Mouse (Mus musculus): ENCODE measurements around the gene Smim24. TPM values are rescaled to one million over a fixed set of nuclear protein-coding genes. Genes with fewer than 3 reads are reported as not detected.

Smim24 gene
- polyA plus RNA-seq, 1 experiment from 2014 or later = 0.84 TPM

DNA sequence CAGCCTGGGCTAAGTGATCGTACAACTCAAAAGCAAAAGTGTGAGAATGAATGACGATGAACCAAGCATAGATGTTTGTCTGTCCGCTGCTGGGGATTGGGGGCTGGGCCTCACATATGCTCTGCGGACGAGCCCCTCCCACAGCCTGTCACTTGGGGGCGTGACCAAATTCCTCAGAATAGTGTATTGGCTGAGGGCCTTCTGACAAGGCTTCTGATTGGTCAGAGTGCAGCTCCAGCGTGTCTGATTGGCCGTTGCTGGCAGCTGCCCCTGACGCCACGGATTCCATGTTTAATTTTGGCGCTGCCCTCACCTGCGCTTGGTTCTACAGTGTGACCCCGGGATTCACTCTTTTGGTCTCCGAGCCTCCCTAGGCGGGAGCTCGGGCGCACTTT is 40.0 kb downstream of the Smim24 start:
- Histone ChIP-seq H3K9ac (no peak overlapping the region), H3K4me1 (replicated peaks; ENCODE audit: control insufficient read depth, insufficient read depth, low read length) (peaks cover 27% of the 10 kb centered on the region)
- 2% methylated on average over 17 of the region's 17 CpGs for WGBS

DNA sequence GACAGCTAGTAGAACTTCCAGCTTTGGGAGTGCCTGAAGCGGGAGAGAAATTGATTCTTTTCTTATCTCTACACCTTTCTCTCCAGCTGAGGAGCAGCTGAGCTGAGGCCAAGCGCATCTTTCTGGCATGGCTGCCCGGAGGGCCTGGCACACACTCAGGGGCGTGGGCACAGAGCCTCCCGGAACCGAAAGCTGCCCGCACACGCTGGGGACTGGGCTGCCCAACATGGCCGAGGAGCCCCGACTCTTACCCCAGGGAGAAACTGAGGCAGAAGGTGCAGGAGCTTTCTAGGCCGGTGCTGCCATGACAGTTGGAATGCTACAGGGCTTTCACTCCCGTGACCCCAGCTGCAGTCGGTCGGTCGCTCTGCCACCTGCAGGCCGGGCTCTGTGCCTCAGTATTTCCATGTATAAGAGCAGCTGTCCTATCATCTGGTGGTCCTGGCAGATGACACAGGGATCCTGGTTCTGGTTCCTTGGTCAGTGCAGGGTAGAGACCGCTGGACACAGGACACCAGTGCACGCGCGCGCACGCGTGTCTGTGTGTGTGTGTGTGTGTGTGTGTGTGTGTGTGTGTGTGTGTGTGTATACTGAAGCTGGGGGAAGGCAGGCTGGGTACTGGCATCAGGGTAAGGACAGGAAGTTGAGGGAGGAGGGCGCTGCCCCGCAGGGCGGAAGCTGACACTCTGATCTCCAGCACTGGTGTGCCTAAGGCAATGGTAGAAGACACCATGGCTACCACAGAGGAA is 40.9 kb downstream of the Smim24 start:
- H3K36me3 ChIP-seq (replicated peaks; ENCODE audit: control insufficient read depth, insufficient read depth) = no peaks in the 10 kb centered on the region
- DNase-seq (ENCODE audit: low spot score) (no peak), ATAC-seq (ENCODE audit: low FRiP score) (no peak)
- H3K9ac ChIP-seq = no peak overlapping the region
- H3K9me3 ChIP-seq (ENCODE audit: control insufficient read depth, low read length) = no peaks in the 10 kb centered on the region
- H3K4me2 ChIP-seq (replicated peaks) = peak overlapping the region; percentile 44
- 74% methylated on average over 26 of the region's 26 CpGs for WGBS
- no peak overlapping the region for H3K27ac ChIP-seq
- H3K4me3 ChIP-seq (replicated peaks; ENCODE audit: low read length) = no peak overlapping the region
- peaks cover 27% of the 10 kb centered on the region for H3K4me1 ChIP-seq (replicated peaks; ENCODE audit: control insufficient read depth, insufficient read depth, low read length)
- 0 out of 2 replicates have a peak, but pooled peaks cover 3% of the 10 kb centered on the region for H3K27me3 ChIP-seq (ENCODE audit: control insufficient read depth, insufficient read depth, low read length)

More for the DNA sequence above, 40.0 kb downstream of the Smim24 start:
- peak overlapping the region; percentile 15 for H3K4me3 ChIP-seq (replicated peaks; ENCODE audit: low read length)
- no peaks in the 10 kb centered on the region for H3K9me3 ChIP-seq (ENCODE audit: control insufficient read depth, low read length)
- H3K4me2 ChIP-seq (replicated peaks) = peak overlapping the region; percentile 44
- no peak overlapping the region for H3K27ac ChIP-seq
- peak; percentile 95 for DNase-seq (ENCODE audit: low spot score)
- peak; percentile 89 for ATAC-seq (ENCODE audit: low FRiP score)
- H3K36me3 ChIP-seq (replicated peaks; ENCODE audit: control insufficient read depth, insufficient read depth) = no peaks in the 10 kb centered on the region
- H3K27me3 ChIP-seq (ENCODE audit: control insufficient read depth, insufficient read depth, low read length) = peaks cover 11% of the 10 kb centered on the region

DNA sequence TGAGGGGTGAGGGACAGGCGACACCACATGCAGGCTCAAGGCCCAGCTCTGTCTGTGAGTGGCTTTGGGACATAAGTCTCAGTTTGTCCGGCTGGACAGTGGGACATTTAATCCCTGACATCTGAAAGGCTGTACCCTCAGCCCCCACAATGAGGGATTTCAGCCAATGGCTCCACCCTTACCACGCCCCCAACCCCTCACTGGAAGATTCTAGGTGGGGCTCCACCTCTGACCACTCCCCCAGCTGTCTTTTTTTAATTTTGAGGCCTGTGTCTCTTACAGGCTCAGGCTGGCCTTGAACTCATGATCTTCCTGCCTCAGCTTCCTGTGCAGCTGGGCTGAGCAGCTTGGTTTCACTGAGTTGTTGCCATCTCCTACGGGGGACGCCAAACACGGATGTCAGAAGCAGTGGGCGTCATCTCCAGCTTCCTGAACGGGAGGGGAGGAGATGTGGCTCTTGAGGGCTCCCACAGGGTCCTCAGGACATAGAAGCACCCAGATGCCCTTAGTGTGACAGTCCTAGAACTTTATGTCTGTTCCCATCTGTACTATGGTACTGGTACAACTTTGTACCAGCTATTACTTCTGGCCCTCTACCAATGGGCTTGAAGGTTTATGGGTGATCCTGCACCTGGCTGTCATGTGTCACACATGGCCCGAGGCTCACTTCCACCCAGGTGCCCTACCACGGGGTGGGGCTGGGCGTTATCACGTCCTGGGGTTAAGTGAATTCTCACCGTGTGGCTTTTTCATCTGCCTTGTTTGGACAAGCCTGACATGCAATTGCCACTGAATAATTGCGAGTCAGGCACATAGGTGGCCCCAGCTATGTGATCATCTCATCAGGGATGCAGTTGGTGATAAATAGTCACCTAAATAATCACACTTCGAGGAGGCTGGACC is 41.8 kb downstream of the Smim24 start:
- DNase-seq (ENCODE audit: low spot score) (no peak), ATAC-seq (ENCODE audit: low FRiP score) (no peak)
- 66% methylated on average over 15 of the region's 15 CpGs for WGBS
- peaks cover 21% of the 10 kb centered on the region for H3K4me1 ChIP-seq (replicated peaks; ENCODE audit: control insufficient read depth, insufficient read depth, low read length)
- no peak overlapping the region for H3K9ac ChIP-seq
- no peaks in the 10 kb centered on the region for H3K9me3 ChIP-seq (ENCODE audit: control insufficient read depth, low read length)
- peak overlapping the region; percentile 57 for H3K27ac ChIP-seq
- H3K4me3 ChIP-seq (replicated peaks; ENCODE audit: low read length) = no peak overlapping the region
- no peak overlapping the region for H3K4me2 ChIP-seq (replicated peaks)
- no peaks in the 10 kb centered on the region for H3K27me3 ChIP-seq (ENCODE audit: control insufficient read depth, insufficient read depth, low read length)
- no peaks in the 10 kb centered on the region for H3K36me3 ChIP-seq (replicated peaks; ENCODE audit: control insufficient read depth, insufficient read depth)

DNA sequence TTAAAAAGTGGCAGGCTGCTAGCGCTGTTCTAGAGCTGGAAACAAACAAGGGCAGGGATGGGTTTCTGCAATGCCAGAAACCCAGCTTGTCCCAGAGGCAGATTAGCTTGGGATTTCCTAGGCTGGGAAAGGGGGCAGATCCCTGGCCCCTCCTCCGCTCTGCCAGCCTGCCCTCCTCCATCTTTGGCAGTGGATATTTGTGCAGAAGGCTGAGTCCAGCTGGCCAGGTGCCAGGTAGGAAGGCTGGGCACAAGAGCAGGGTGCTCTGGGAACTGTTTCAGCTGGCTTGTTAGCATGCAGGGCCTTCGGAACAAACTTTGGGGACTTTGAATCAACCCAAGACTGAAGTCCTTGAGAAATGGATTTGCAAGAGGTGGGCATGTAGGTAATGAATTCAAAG is 42.6 kb downstream of the Smim24 start:
- no peak overlapping the region for H3K4me3 ChIP-seq (replicated peaks; ENCODE audit: low read length)
- no peaks in the 10 kb centered on the region for H3K36me3 ChIP-seq (replicated peaks; ENCODE audit: control insufficient read depth, insufficient read depth)
- no peaks in the 10 kb centered on the region for H3K9me3 ChIP-seq (ENCODE audit: control insufficient read depth, low read length)
- no peaks in the 10 kb centered on the region for H3K27me3 ChIP-seq (ENCODE audit: control insufficient read depth, insufficient read depth, low read length)
- H3K27ac ChIP-seq = peak overlapping the region; percentile 57; the same call in 1 of the 2 replicates
- no peak overlapping the region for H3K9ac ChIP-seq
- WGBS = 64% methylated on average over 3 of the region's 3 CpGs
- ATAC-seq (ENCODE audit: low FRiP score) (no peak), DNase-seq (ENCODE audit: low spot score) (peak; percentile 75)
- H3K4me2 ChIP-seq (replicated peaks) = no peak overlapping the region
- H3K4me1 ChIP-seq (replicated peaks; ENCODE audit: control insufficient read depth, insufficient read depth, low read length) = peaks cover 18% of the 10 kb centered on the region

DNA sequence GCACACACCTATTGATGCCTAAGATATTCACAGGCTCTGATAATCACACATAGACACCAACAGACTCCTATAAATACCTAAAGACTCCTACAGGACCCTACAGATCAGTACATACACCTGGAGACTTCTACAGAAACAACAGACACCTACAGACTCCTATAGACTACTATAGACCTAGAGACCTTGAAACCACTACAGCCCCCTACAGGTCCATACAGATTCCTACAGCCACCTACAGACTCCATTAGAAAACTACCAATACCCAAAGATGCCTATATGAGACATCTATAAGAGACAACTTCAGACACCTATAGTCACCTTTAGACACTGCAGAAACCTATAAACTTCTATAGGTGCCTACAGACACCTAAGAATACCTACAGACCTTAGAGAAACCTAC is 48.2 kb downstream of the Smim24 start:
- Histone ChIP-seq H3K4me3 (replicated peaks; ENCODE audit: low read length) (no peak overlapping the region), H3K27me3 (ENCODE audit: control insufficient read depth, insufficient read depth, low read length) (0 out of 2 replicates have a peak, but pooled peaks cover 6% of the 10 kb centered on the region), H3K9me3 (ENCODE audit: control insufficient read depth, low read length) (no peaks in the 10 kb centered on the region), H3K36me3 (replicated peaks; ENCODE audit: control insufficient read depth, insufficient read depth) (no peaks in the 10 kb centered on the region), H3K4me1 (replicated peaks; ENCODE audit: control insufficient read depth, insufficient read depth, low read length) (0 out of 2 replicates have a peak, but pooled peaks cover under 1% of the 10 kb centered on the region), H3K4me2 (replicated peaks) (no peak overlapping the region), H3K27ac (no peak overlapping the region), H3K9ac (no peak overlapping the region)
- DNase-seq (ENCODE audit: low spot score) (no peak), ATAC-seq (ENCODE audit: low FRiP score) (no peak)

Small RNA genes lying within 50 kb of the gene (microRNA-seq; reads per million reads assigned to microRNA genes)
- gene Mir1191b (0.65 reads per million), gene Mir6913 (not detected)

Other genes starting within 250 kb of the Smim24 start
- 43.7 and 48.3 TPM in 2 replicates for gene Pias4, start 225.1 kb upstream of the Smim24 start, polyA plus RNA-seq (2014; fragmentation: Nextera tagmentation; extraction: Ambion mirVana)
- 413 and 447 TPM in 2 replicates for gene Eef2, start 216.4 kb upstream of the Smim24 start, polyA plus RNA-seq (2014; fragmentation: Nextera tagmentation; extraction: Ambion mirVana)
- 68.2 and 76.7 TPM in 2 replicates for gene Dapk3, start 210.0 kb upstream of the Smim24 start, polyA plus RNA-seq (2014; fragmentation: Nextera tagmentation; extraction: Ambion mirVana)
- gene 4930442H23Rik, start 209.2 kb upstream of the Smim24 start, polyA plus RNA-seq (2014; fragmentation: Nextera tagmentation; extraction: Ambion mirVana) = 0.33 TPM in 1 of 2 replicates, not detected in the other
- gene Nmrk2, start 191.0 kb upstream of the Smim24 start, polyA plus RNA-seq (2014; fragmentation: Nextera tagmentation; extraction: Ambion mirVana) = 0.14 TPM in 1 of 2 replicates, not detected in the other
- gene Atcay, start 162.2 kb upstream of the Smim24 start, polyA plus RNA-seq (2014; fragmentation: Nextera tagmentation; extraction: Ambion mirVana) = 80.2 and 83.1 TPM in 2 replicates
- 24.2 and 25.4 TPM in 2 replicates for gene Zfr2, start 159.9 kb upstream of the Smim24 start, polyA plus RNA-seq (2014; fragmentation: Nextera tagmentation; extraction: Ambion mirVana)
- 30.2 and 37.0 TPM in 2 replicates for gene Matk, start 140.1 kb upstream of the Smim24 start, polyA plus RNA-seq (2014; fragmentation: Nextera tagmentation; extraction: Ambion mirVana)
- 136 and 142 TPM in 2 replicates for gene Mrpl54, start 126.1 kb upstream of the Smim24 start, polyA plus RNA-seq (2014; fragmentation: Nextera tagmentation; extraction: Ambion mirVana)
- gene Apba3, start 126.1 kb upstream of the Smim24 start, polyA plus RNA-seq (2014; fragmentation: Nextera tagmentation; extraction: Ambion mirVana) = 26.4 and 31.5 TPM in 2 replicates
- 3.9 and 6.0 TPM in 2 replicates for gene Tjp3, start 101.5 kb upstream of the Smim24 start, polyA plus RNA-seq (2014; fragmentation: Nextera tagmentation; extraction: Ambion mirVana)
- gene Pip5k1c, start 100.1 kb upstream of the Smim24 start, polyA plus RNA-seq (2014; fragmentation: Nextera tagmentation; extraction: Ambion mirVana) = 137 and 151 TPM in 2 replicates
- gene Cactin, start 71.9 kb upstream of the Smim24 start, polyA plus RNA-seq (2014; fragmentation: Nextera tagmentation; extraction: Ambion mirVana) = 18.7 and 20.6 TPM in 2 replicates
- gene Tbxa2r, start 64.3 kb upstream of the Smim24 start, polyA plus RNA-seq (2014; fragmentation: Nextera tagmentation; extraction: Ambion mirVana) = 4.3 and 5.4 TPM in 2 replicates
- not detected in 2 replicates for gene Gipc3, start 49.8 kb upstream of the Smim24 start, polyA plus RNA-seq (2014; fragmentation: Nextera tagmentation; extraction: Ambion mirVana)
- 29.0 and 34.0 TPM in 2 replicates for gene Hmg20b, start 42.6 kb upstream of the Smim24 start, polyA plus RNA-seq (2014; fragmentation: Nextera tagmentation; extraction: Ambion mirVana)
- gene Mfsd12, start 35.6 kb upstream of the Smim24 start, polyA plus RNA-seq (2014; fragmentation: Nextera tagmentation; extraction: Ambion mirVana) = 7.8 and 10.0 TPM in 2 replicates
- 0.30 and 0.59 TPM in 2 replicates for gene 4930404N11Rik, start 27.2 kb upstream of the Smim24 start, polyA plus RNA-seq (2014; fragmentation: Nextera tagmentation; extraction: Ambion mirVana)
- 119 and 125 TPM in 2 replicates for gene Fzr1, start 14.5 kb upstream of the Smim24 start, polyA plus RNA-seq (2014; fragmentation: Nextera tagmentation; extraction: Ambion mirVana)
- gene Dohh, start 8.6 kb upstream of the Smim24 start, polyA plus RNA-seq (2014; fragmentation: Nextera tagmentation; extraction: Ambion mirVana) = 68.9 TPM in 2 replicates
- gene Gm48551, start 8.6 kb upstream of the Smim24 start, polyA plus RNA-seq (2014; fragmentation: Nextera tagmentation; extraction: Ambion mirVana) = 5.5 and 5.7 TPM in 2 replicates
- 1.9 and 2.2 TPM in 2 replicates for gene Gm48552, start 4.0 kb upstream of the Smim24 start, polyA plus RNA-seq (2014; fragmentation: Nextera tagmentation; extraction: Ambion mirVana)
- gene Nfic, start 62.6 kb downstream of the Smim24 start, polyA plus RNA-seq (2014; fragmentation: Nextera tagmentation; extraction: Ambion mirVana) = 17.3 and 25.8 TPM in 2 replicates
- 46.6 and 55.9 TPM in 2 replicates for gene Celf5, start 89.7 kb downstream of the Smim24 start, polyA plus RNA-seq (2014; fragmentation: Nextera tagmentation; extraction: Ambion mirVana)
- gene Ncln, start 103.3 kb downstream of the Smim24 start, polyA plus RNA-seq (2014; fragmentation: Nextera tagmentation; extraction: Ambion mirVana) = 53.8 and 59.0 TPM in 2 replicates
- 0.70 and 0.81 TPM in 2 replicates for gene S1pr4, start 107.1 kb downstream of the Smim24 start, polyA plus RNA-seq (2014; fragmentation: Nextera tagmentation; extraction: Ambion mirVana)
- gene Gna15, start 131.2 kb downstream of the Smim24 start, polyA plus RNA-seq (2014; fragmentation: Nextera tagmentation; extraction: Ambion mirVana) = 1.1 and 1.2 TPM in 2 replicates
- gene Gna11, start 152.1 kb downstream of the Smim24 start, polyA plus RNA-seq (2014; fragmentation: Nextera tagmentation; extraction: Ambion mirVana) = 87.5 and 95.5 TPM in 2 replicates
- 524 and 550 TPM in 2 replicates for gene Aes, start 166.4 kb downstream of the Smim24 start, polyA plus RNA-seq (2014; fragmentation: Nextera tagmentation; extraction: Ambion mirVana)
- gene Tle2, start 181.5 kb downstream of the Smim24 start, polyA plus RNA-seq (2014; fragmentation: Nextera tagmentation; extraction: Ambion mirVana) = 24.5 and 29.7 TPM in 2 replicates
- 4.2 and 4.8 TPM in 2 replicates for gene Tle6, start 208.0 kb downstream of the Smim24 start, polyA plus RNA-seq (2014; fragmentation: Nextera tagmentation; extraction: Ambion mirVana)
- 0.90 and 1.1 TPM in 2 replicates for gene BC025920, start 213.2 kb downstream of the Smim24 start, polyA plus RNA-seq (2014; fragmentation: Nextera tagmentation; extraction: Ambion mirVana)
- 39.9 and 42.1 TPM in 2 replicates for gene Sirt6, start 234.7 kb downstream of the Smim24 start, polyA plus RNA-seq (2014; fragmentation: Nextera tagmentation; extraction: Ambion mirVana)
- gene Ankrd24, start 235.5 kb downstream of the Smim24 start, polyA plus RNA-seq (2014; fragmentation: Nextera tagmentation; extraction: Ambion mirVana) = 11.8 and 12.6 TPM in 2 replicates

Data from hindbrain, embryonic 14.5 days (tissue).